Mouse (Mus musculus) olfactory bulb, adult 2 months (tissue): ENCODE measurements around the gene Rap1gap. TPM values are rescaled to one million over a fixed set of nuclear protein-coding genes. Genes with fewer than 3 reads are reported as not detected.

ENCODE experiments used
- H3K27ac ChIP-seq: fragments of 200-500 bp; 2 replicates; pipeline ENCODE4 v1.5.1; 2012; ENCODE audit warnings: low read depth, low read length; ENCODE audit not compliant: insufficient read depth
- H3K4me1 ChIP-seq: fragments of 200-500 bp; 2 replicates; pipeline ENCODE4 v1.6.1; 2012; ENCODE audit warnings: low read length; ENCODE audit not compliant: control insufficient read depth, insufficient read depth
- H3K4me3 ChIP-seq: fragments of 200-500 bp; 2 replicates; pipeline ENCODE4 v1.5.1; 2012; ENCODE audit warnings: mild to moderate bottlenecking, low read depth, low read length, moderate library complexity; ENCODE audit not compliant: insufficient read depth
- CTCF ChIP-seq: fragments of 200-500 bp; IDR thresholded peaks from 2 replicates; pipeline ENCODE4 v1.5.1; 2012; ENCODE audit warnings: low read depth, mild to moderate bottlenecking, low read length, moderate library complexity; ENCODE audit not compliant: insufficient read depth
- POLR2A ChIP-seq: fragments of 200-500 bp; IDR thresholded peaks from 2 replicates; pipeline ENCODE4 v1.6.1; 2012; ENCODE audit warnings: mild to moderate bottlenecking, low read depth, low read length, moderate library complexity; ENCODE audit not compliant: insufficient read depth
- WGBS: fragments of 180-500 bp; shearing (Covaris S2); methylation state at CpG from one replicate; pipeline ENCODE4 v1.1.7; 2018; 5-methylcytosine and 5-hydroxymethylcytosine counted together
- polyA plus RNA-seq: library from polyadenylated mRNA; stranded (reverse); fragments of >200 nt; gene quantifications from 2 replicates; pipeline ENCODE4 v1.2.4, GENCODE M21; 2012; ENCODE audit warnings: low replicate concordance; ENCODE audit not compliant: missing spikeins, insufficient read depth, insufficient read length

The Rap1gap gene
- polyA plus RNA-seq, 1 experiment, result not detected

- WGBS, result 55% methylated on average over 24 of the region's 24 CpGs
- Histone ChIP-seq H3K27ac (no peak overlapping the region), H3K4me3 (no peak overlapping the region), H3K4me1 (peaks cover 21% of the 10 kb centered on the region)
- TF ChIP-seq POLR2A (no peak), CTCF (no peak)
Measured at GRCm38 (mm10) chr4:137729155-137729855, 64.8 kb downstream of the Rap1gap start.

- Histone ChIP-seq H3K4me1 (peaks cover 26% of the 10 kb centered on the region), H3K27ac (no peak overlapping the region)
- WGBS, result 18% methylated on average over 3 of the region's 3 CpGs
Measured at GRCm38 (mm10) chr4:137730134-137730533, 65.6 kb downstream of the Rap1gap start.

GRCm38 (mm10) chr4:137730757-137731156, 66.2 kb downstream of the Rap1gap start:
- peaks cover 32% of the 10 kb centered on the region for H3K4me1 ChIP-seq
- WGBS, result 81% methylated on average over 8 of the region's 8 CpGs
- TF ChIP-seq POLR2A (no peak), CTCF (no peak)
- no peak overlapping the region for H3K27ac ChIP-seq
- no peak overlapping the region for H3K4me3 ChIP-seq

More at GRCm38 (mm10) chr4:137730134-137730533, 65.6 kb downstream of the Rap1gap start:
- no peak overlapping the region for H3K4me3 ChIP-seq
- TF ChIP-seq CTCF, result peak; percentile 73
- TF ChIP-seq POLR2A, result no peak

- 78% methylated on average over 10 of the region's 10 CpGs for WGBS
- TF ChIP-seq POLR2A (no peak), CTCF (no peak)
- H3K27ac ChIP-seq, result no peak overlapping the region
- H3K4me3 ChIP-seq, result no peak overlapping the region
- H3K4me1 ChIP-seq, result peaks cover 38% of the 10 kb centered on the region
Measured at GRCm38 (mm10) chr4:137731891-137732290, 67.4 kb downstream of the Rap1gap start.

GRCm38 (mm10) chr4:137732361-137732760, 67.8 kb downstream of the Rap1gap start:
- Histone ChIP-seq H3K4me1 (peaks cover 34% of the 10 kb centered on the region), H3K4me3 (no peak overlapping the region), H3K27ac (no peak overlapping the region)
- WGBS, result 87% methylated on average over 3 of the region's 3 CpGs
- TF ChIP-seq CTCF, result no peak
- no peak for TF ChIP-seq POLR2A

GRCm38 (mm10) chr4:137732962-137733361, 68.4 kb downstream of the Rap1gap start:
- H3K4me1 ChIP-seq, result peaks cover 31% of the 10 kb centered on the region
- H3K27ac ChIP-seq, result no peak overlapping the region
- WGBS, result 88% methylated on average over 3 of the region's 3 CpGs
- no peak for TF ChIP-seq POLR2A
- TF ChIP-seq CTCF, result no peak
- H3K4me3 ChIP-seq, result no peak overlapping the region

GRCm38 (mm10) chr4:137733459-137733858, 68.9 kb downstream of the Rap1gap start:
- 85% methylated on average over 5 of the region's 5 CpGs for WGBS
- no peak overlapping the region for H3K4me3 ChIP-seq
- TF ChIP-seq POLR2A (no peak), CTCF (no peak)
- H3K27ac ChIP-seq, result no peak overlapping the region
- H3K4me1 ChIP-seq, result peaks cover 26% of the 10 kb centered on the region

GRCm38 (mm10) chr4:137736220-137736701, 71.7 kb downstream of the Rap1gap start:
- 38% methylated on average over 11 of the region's 11 CpGs for WGBS

GRCm38 (mm10) chr4:137737760-137738159, 73.2 kb downstream of the Rap1gap start:
- WGBS, result 67% methylated on average over 3 of the region's 3 CpGs
- H3K4me1 ChIP-seq, result peaks cover 18% of the 10 kb centered on the region
- TF ChIP-seq POLR2A, result no peak
- TF ChIP-seq CTCF, result no peak
- H3K4me3 ChIP-seq, result no peak overlapping the region
- H3K27ac ChIP-seq, result no peak overlapping the region

More at GRCm38 (mm10) chr4:137736220-137736701, 71.7 kb downstream of the Rap1gap start:
- Histone ChIP-seq H3K4me3 (no peak overlapping the region), H3K27ac (no peak overlapping the region), H3K4me1 (peaks cover 18% of the 10 kb centered on the region)
- TF ChIP-seq CTCF, result no peak
- TF ChIP-seq POLR2A, result no peak
